Mouse (Mus musculus): ENCODE measurements around the gene Vps16. TPM values are rescaled to one million over a fixed set of nuclear protein-coding genes. Genes with fewer than 3 reads are reported as not detected.

The Vps16 gene
- polyA plus RNA-seq (2017; shearing (Covaris generic)): 247 TPM

DNA sequence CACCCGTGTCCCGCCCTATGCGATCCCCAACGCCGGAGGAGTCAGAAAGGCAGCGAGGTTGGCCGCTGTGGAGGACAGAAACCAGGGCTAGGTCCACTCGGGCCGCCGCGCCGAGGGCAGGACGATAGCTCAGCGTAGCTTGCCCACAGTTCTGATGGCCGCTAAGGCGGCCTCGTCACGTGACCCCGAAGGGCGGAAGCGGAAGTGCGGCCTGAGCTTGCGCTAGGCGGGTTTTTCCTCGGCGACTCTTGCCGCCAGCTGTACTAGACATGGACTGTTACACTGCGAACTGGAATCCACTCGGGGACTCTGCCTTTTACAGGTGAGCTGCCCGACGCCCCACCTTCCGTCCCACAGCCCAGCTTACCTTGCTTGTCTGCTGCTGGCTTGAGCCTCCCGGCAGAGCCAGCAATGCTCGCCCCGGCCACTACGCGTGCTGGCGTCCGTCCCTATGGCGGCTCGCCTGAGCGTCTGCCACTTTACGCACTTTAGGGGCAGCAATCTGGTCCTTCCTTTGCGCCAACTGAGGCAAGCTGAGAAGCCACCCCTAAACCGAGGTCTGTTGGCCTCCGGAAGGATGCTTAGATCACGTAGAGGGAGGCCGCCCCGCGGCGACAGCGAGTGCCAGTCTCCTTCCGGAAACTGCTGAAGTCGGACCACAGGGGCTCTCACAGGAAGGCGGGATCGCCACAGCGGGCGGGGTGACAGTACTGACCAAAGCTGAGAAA lies at the start of gene Vps16, which contains the start of gene Pced1a:
Gene Vps16, plus strand, starts transcription at position 214 of the 728 bp plus-strand sequence.
Gene Pced1a, minus strand, starts transcription at position 576 of the 728 bp plus-strand sequence.

GRCm38 (mm10) chr2:130397186-130397985 lies 26.8 kb upstream of the Vps16 start, which contains the start of gene Cpxm1:
Gene Cpxm1 (minus strand): TSS chr2:130397574.

GRCm38 (mm10) chr2:130404939-130405338 lies 19.2 kb upstream of the Vps16 start, which contains the start of the genes Gm28372 and 1700020A23Rik:
Gene Gm28372 (plus strand): TSS chr2:130405239.
Gene 1700020A23Rik (plus strand): TSS chr2:130405259.

GRCm38 (mm10) chr2:130406178-130406577 lies 18.0 kb upstream of the Vps16 start, which contains the start of gene Tmem239:
Gene Tmem239 (plus strand): TSS chr2:130406478.

GRCm38 (mm10) chr2:130449794-130450433 lies 25.8 kb downstream of the Vps16 start, which contains the start of gene Ptpra:
Gene Ptpra (plus strand): TSS chr2:130450278.

Other genes starting within 250 kb of the Vps16 start
- 349 TPM for gene Snrpb, start 244.9 kb upstream of the Vps16 start, polyA plus RNA-seq (2017; shearing (Covaris generic))
- not detected for gene Tmc2, start 229.1 kb upstream of the Vps16 start, polyA plus RNA-seq (2017; shearing (Covaris generic))
- 360 TPM for gene Nop56, start 149.9 kb upstream of the Vps16 start, polyA plus RNA-seq (2017; shearing (Covaris generic))
- 118 TPM for gene Idh3b, start 139.8 kb upstream of the Vps16 start, polyA plus RNA-seq (2017; shearing (Covaris generic))
- not detected for gene Ebf4, start 129.2 kb upstream of the Vps16 start, polyA plus RNA-seq (2017; shearing (Covaris generic))
- 0.26 TPM for gene Cpxm1, start 26.8 kb upstream of the Vps16 start, polyA plus RNA-seq (2017; shearing (Covaris generic))
- gene Gm28372, start 19.1 kb upstream of the Vps16 start, polyA plus RNA-seq (2017; shearing (Covaris generic)): not detected
- not detected for gene 1700020A23Rik, start 19.1 kb upstream of the Vps16 start, polyA plus RNA-seq (2017; shearing (Covaris generic))
- not detected for gene Tmem239, start 17.9 kb upstream of the Vps16 start, polyA plus RNA-seq (2017; shearing (Covaris generic))
- 16.8 TPM for gene Pced1a, start 362 bp downstream of the Vps16 start, polyA plus RNA-seq (2017; shearing (Covaris generic))
- gene Ptpra, start 25.9 kb downstream of the Vps16 start, polyA plus RNA-seq (2017; shearing (Covaris generic)): 137 TPM
- gene Mrps26, start 139.4 kb downstream of the Vps16 start, polyA plus RNA-seq (2017; shearing (Covaris generic)): 49.8 TPM
- gene Oxt, start 151.8 kb downstream of the Vps16 start, polyA plus RNA-seq (2017; shearing (Covaris generic)): not detected
- not detected for gene Avp, start 158.2 kb downstream of the Vps16 start, polyA plus RNA-seq (2017; shearing (Covaris generic))
- gene Fastkd5, start 205.7 kb downstream of the Vps16 start, polyA plus RNA-seq (2017; shearing (Covaris generic)): 8.9 TPM
- gene Ubox5, start 205.7 kb downstream of the Vps16 start, polyA plus RNA-seq (2017; shearing (Covaris generic)): 2.9 TPM
- gene Lzts3, start 218.5 kb downstream of the Vps16 start, polyA plus RNA-seq (2017; shearing (Covaris generic)): 2.8 TPM
- 136 TPM for gene Ddrgk1, start 240.3 kb downstream of the Vps16 start, polyA plus RNA-seq (2017; shearing (Covaris generic))
- 20.1 TPM for gene Itpa, start 243.3 kb downstream of the Vps16 start, polyA plus RNA-seq (2017; shearing (Covaris generic))